Mouse (Mus musculus): ENCODE results near the gene Tlr9. TPM values are rescaled to one million over a fixed set of nuclear protein-coding genes. Genes with fewer than 3 reads are reported as not detected.
A peak's percentile ranks its signal among the peaks of the same experiment; 100 is the strongest.

Gene Tlr9
- polyA plus RNA-seq, 1 experiment from 2014 or later, result 0.08 TPM

DNA sequence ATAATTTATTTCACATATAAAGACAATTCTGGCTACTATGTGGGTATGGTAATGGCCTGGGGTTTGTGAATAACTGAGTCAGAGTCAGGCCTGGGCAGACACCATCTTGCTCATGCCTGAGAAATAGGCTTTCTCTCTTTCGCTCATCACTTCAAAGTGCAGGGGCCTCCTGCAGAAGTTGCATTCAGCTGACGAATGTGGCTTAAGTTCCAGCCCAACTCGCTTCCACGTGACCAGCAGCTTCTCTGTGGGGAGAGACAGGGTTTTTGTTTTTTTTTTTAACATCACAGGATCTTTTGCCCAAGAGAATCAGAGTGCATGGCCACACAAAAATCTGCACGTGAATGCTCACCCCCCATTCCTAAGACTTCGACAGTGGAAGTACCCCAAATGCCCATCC, 11.6 kb downstream of the Tlr9 start:
- Histone ChIP-seq H3K9ac (ENCODE audit: low read depth, low read length) (no peak overlapping the region), H3K9me3 (ENCODE audit: control insufficient read depth) (no peaks in the 10 kb centered on the region), H3K36me3 (ENCODE audit: control insufficient read depth, insufficient read depth) (peaks cover 66% of the 10 kb centered on the region), H3K4me1 (replicated peaks; ENCODE audit: control insufficient read depth, insufficient read depth, low read length) (no peaks in the 10 kb centered on the region), H3K4me2 (replicated peaks; ENCODE audit: low read depth) (no peak overlapping the region), H3K4me3 (ENCODE audit: low read depth, low read length) (no peak overlapping the region), H3K27me3 (replicated peaks; ENCODE audit: control insufficient read depth, insufficient read depth, low read length) (no peaks in the 10 kb centered on the region), H3K27ac (ENCODE audit: low read depth, low read length) (no peak overlapping the region)
- no peak for ATAC-seq
- no peak for TF ChIP-seq CTCF (IDR thresholded peaks at IDR 0.05; ENCODE audit: low read depth)
- WGBS, result 79% methylated on average over 6 of the region's 6 CpGs

DNA sequence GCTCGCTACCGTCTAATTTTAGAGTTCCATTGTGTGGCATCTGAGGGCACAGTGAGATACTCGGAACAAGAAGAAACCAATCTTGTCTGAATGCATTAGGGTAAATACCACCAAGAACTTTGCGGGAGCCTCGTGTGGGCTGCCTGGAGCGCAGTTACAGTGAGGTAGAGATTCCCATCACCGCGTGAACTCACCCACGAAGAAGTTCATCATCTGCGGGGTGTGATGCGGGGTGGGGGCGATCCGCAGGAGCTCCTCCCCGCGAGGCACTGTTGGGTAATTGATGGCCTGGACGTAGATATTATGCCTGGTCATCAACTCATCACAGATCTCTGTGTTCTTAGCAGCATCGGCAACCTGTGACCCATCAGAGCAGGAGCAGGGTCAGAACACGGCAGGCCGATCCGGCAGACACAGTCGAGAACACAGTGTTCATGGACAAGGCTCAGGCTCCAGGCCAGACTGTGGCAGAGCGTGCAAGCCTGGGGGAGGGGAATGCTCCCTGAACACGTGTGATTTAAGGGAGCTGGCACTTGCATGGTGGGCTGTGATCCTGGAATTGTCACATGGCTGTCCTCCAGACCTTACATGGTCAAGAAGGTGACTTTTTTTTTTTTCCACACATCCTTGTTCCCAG, 12.9 kb downstream of the Tlr9 start:
- Histone ChIP-seq H3K9me3 (ENCODE audit: control insufficient read depth) (no peaks in the 10 kb centered on the region), H3K36me3 (ENCODE audit: control insufficient read depth, insufficient read depth) (peaks cover 78% of the 10 kb centered on the region), H3K27me3 (replicated peaks; ENCODE audit: control insufficient read depth, insufficient read depth, low read length) (no peaks in the 10 kb centered on the region), H3K9ac (ENCODE audit: low read depth, low read length) (no peak overlapping the region), H3K4me2 (replicated peaks; ENCODE audit: low read depth) (no peak overlapping the region), H3K4me3 (ENCODE audit: low read depth, low read length) (no peak overlapping the region), H3K4me1 (replicated peaks; ENCODE audit: control insufficient read depth, insufficient read depth, low read length) (no peaks in the 10 kb centered on the region), H3K27ac (ENCODE audit: low read depth, low read length) (no peak overlapping the region)
- 90% methylated on average over 23 of the region's 23 CpGs for WGBS
- no peak for ATAC-seq
- no peak for TF ChIP-seq CTCF (IDR thresholded peaks at IDR 0.05; ENCODE audit: low read depth)

DNA sequence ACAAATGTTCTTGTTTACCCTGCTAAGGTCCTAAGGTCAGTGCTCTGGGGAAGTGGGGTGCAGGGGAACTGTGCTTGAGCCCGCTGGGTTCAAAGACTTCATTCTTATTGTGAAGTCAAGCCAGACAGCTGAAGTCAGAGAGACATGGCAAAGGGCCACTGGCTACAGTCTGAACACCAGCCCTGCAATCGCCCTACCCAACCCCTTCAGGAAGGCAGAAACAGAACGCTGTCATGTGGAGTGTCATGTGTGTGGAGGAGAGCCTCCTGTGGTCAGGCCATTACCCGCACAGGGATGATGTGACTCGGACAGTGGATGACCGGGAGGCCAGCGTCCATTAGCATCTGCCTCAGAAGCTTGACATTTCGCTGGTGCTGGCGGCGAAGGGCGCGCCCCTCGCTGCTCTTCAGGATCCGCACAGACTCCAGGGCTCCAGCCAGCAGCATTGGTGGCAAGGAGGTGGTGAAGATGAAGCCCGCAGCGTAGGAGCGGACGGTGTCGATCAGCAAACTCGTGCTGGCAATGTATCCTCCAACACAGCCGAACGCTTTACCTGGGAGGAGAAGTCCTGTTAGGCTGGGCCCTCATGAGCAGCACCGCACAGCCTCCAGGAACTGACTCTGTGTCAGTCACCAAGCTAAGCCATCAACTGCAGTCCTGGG, 13.9 kb downstream of the Tlr9 start:
- no peak overlapping the region for H3K4me2 ChIP-seq (replicated peaks; ENCODE audit: low read depth)
- ATAC-seq, result no peak
- H3K4me1 ChIP-seq (replicated peaks; ENCODE audit: control insufficient read depth, insufficient read depth, low read length), result no peaks in the 10 kb centered on the region
- peaks cover 88% of the 10 kb centered on the region for H3K36me3 ChIP-seq (ENCODE audit: control insufficient read depth, insufficient read depth)
- no peaks in the 10 kb centered on the region for H3K9me3 ChIP-seq (ENCODE audit: control insufficient read depth)
- H3K27me3 ChIP-seq (replicated peaks; ENCODE audit: control insufficient read depth, insufficient read depth, low read length), result no peaks in the 10 kb centered on the region
- no peak overlapping the region for H3K4me3 ChIP-seq (ENCODE audit: low read depth, low read length)
- 0 out of 2 replicates have a peak overlapping the region, but pooled peaks have one; percentile 17 for H3K9ac ChIP-seq (ENCODE audit: low read depth, low read length)
- H3K27ac ChIP-seq (ENCODE audit: low read depth, low read length), result no peak overlapping the region
- 90% methylated on average over 23 of the region's 23 CpGs for WGBS
- no peak for TF ChIP-seq CTCF (IDR thresholded peaks at IDR 0.05; ENCODE audit: low read depth)

DNA sequence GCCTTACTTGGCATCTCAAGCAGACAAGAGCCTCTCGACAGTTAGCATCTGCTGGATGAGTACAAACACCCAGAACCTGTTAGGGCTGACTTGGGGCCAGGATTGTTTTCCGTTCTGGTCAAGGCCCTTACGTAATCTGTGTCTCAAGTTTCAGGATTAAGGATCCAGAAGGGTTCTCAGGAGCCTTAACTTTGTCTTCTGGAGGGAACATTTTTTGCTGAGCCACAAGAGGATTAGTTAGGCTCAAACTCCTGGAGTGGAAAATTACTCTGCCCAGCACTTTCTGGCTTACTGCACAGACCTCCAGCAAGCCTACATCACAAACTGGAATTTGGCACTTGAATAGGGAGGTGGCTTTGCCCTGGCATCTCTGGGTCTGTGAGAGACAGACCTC, 14.4 kb downstream of the Tlr9 start:
- no peaks in the 10 kb centered on the region for H3K9me3 ChIP-seq (ENCODE audit: control insufficient read depth)
- no peak overlapping the region for H3K27ac ChIP-seq (ENCODE audit: low read depth, low read length)
- ATAC-seq, result no peak
- peaks cover 93% of the 10 kb centered on the region for H3K36me3 ChIP-seq (ENCODE audit: control insufficient read depth, insufficient read depth)
- 74% methylated on average over 3 of the region's 3 CpGs for WGBS
- H3K27me3 ChIP-seq (replicated peaks; ENCODE audit: control insufficient read depth, insufficient read depth, low read length), result no peaks in the 10 kb centered on the region
- H3K9ac ChIP-seq (ENCODE audit: low read depth, low read length), result no peak overlapping the region
- no peak for TF ChIP-seq CTCF (IDR thresholded peaks at IDR 0.05; ENCODE audit: low read depth)
- no peak overlapping the region for H3K4me3 ChIP-seq (ENCODE audit: low read depth, low read length)
- H3K4me2 ChIP-seq (replicated peaks; ENCODE audit: low read depth), result no peak overlapping the region
- no peaks in the 10 kb centered on the region for H3K4me1 ChIP-seq (replicated peaks; ENCODE audit: control insufficient read depth, insufficient read depth, low read length)

DNA sequence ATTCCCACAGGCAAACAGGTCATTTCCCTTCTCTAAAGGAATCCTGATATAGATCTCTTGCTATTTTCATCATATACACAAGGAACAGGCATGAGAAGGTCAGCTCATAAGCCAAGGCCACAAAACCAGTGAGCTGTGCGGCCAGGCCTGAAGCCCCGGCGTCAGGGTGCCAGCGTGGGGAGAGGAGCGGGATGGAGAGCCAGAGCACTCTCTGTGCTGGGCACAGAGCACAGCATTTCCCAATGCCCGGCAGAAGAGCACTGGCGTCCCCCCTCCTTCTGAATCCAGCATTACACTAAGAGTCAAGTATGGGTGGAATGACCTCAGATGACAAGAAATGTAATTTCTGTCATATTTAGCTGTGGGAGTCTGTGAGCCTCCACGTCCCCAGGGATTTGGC, 15.0 kb downstream of the Tlr9 start:
- peaks cover 98% of the 10 kb centered on the region for H3K36me3 ChIP-seq (ENCODE audit: control insufficient read depth, insufficient read depth)
- H3K9me3 ChIP-seq (ENCODE audit: control insufficient read depth), result no peaks in the 10 kb centered on the region
- no peak overlapping the region for H3K9ac ChIP-seq (ENCODE audit: low read depth, low read length)
- no peak overlapping the region for H3K4me2 ChIP-seq (replicated peaks; ENCODE audit: low read depth)
- no peak overlapping the region for H3K27ac ChIP-seq (ENCODE audit: low read depth, low read length)
- 85% methylated on average over 8 of the region's 8 CpGs for whole genome bisulfite sequencing
- no peak for ATAC-seq
- no peak overlapping the region for H3K4me3 ChIP-seq (ENCODE audit: low read depth, low read length)
- H3K4me1 ChIP-seq (replicated peaks; ENCODE audit: control insufficient read depth, insufficient read depth, low read length), result no peaks in the 10 kb centered on the region
- H3K27me3 ChIP-seq (replicated peaks; ENCODE audit: control insufficient read depth, insufficient read depth, low read length), result no peaks in the 10 kb centered on the region
- TF ChIP-seq CTCF (IDR thresholded peaks at IDR 0.05; ENCODE audit: low read depth), result no peak

DNA sequence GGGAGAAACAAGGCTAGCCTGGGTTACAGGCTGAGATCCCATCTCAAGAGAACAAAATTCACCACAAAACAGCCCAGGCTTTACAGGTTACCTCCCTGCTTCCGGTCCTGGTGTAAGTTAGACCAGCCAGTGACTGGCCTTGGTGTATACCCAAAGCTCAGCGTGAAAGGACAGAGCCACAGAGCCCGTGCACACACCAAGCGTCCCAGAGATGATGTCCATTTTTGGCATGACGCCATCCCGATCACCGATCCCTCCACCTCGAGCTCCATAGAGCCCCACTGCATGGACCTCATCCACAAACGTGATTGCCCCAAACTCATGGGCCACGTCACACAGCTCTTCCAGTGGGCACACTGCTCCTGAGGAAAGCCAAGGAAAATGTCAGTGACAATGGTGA, 15.5 kb downstream of the Tlr9 start:
- Histone ChIP-seq H3K9ac (ENCODE audit: low read depth, low read length) (no peak overlapping the region), H3K36me3 (ENCODE audit: control insufficient read depth, insufficient read depth) (peaks cover 98% of the 10 kb centered on the region), H3K4me1 (replicated peaks; ENCODE audit: control insufficient read depth, insufficient read depth, low read length) (no peaks in the 10 kb centered on the region), H3K27me3 (replicated peaks; ENCODE audit: control insufficient read depth, insufficient read depth, low read length) (no peaks in the 10 kb centered on the region), H3K4me3 (ENCODE audit: low read depth, low read length) (no peak overlapping the region), H3K9me3 (ENCODE audit: control insufficient read depth) (no peaks in the 10 kb centered on the region), H3K4me2 (replicated peaks; ENCODE audit: low read depth) (no peak overlapping the region), H3K27ac (ENCODE audit: low read depth, low read length) (no peak overlapping the region)
- no peak for ATAC-seq
- TF ChIP-seq CTCF (IDR thresholded peaks at IDR 0.05; ENCODE audit: low read depth), result no peak
- WGBS, result 96% methylated on average over 10 of the region's 10 CpGs

All from intestine, postnatal 0 days (tissue).